Mouse (Mus musculus): ENCODE data around the gene Rpl39l.
"Not testable (repeated sequence)": the region's sequence is repeated elsewhere in the genome, so short reads cannot be mapped to it uniquely, and the experiment has no call there.

Rpl39l gene

DNA sequence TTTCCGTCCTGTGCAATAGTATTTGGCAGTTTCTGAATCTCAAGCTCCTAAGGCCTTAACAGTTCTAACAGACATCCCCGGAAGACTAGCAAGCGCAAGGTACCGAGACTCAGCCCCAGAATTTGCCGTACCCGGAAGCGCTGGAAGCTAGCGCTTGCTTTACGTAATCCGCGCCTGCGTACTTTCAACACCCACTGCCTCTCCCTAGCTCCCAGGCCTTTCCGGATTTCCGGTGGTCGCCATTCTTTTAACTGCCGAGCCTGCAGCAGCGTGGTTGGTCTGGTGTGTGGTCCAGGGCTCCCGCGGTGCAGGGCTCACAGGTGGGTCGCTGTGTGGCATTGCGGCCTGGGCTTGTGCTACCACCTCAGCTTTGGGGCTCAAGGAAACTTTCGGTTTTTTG is at the start of gene Rpl39l:
Gene Rpl39l, plus strand, starts transcription at position 222 of the 400 bp plus-strand sequence.
- DNase-seq, result no peak

DNA sequence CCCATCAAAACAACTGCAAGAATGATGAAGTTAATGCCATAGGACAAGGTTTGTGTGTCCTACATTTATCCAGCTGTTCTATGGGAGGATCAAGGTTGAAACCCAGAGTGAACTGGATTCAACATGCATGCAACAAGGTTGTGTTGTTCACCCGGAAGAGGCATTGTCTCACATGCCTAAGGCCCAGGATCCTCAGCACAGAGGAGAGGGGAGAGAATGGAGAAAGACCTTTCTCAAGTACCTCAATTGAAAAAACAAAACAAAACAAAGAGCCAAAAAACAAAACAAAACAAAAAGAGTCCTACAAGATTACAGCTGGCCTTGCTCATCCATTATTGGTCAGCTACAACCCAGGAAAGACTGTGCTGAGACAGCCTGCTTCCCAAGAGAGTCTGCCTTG is 42.4 kb upstream of the Rpl39l start:
- DNase-seq, result no peak

GRCm38 (mm10) chr16:10129052-10129911 is 40.7 kb upstream of the Rpl39l start:
- DNase-seq, result no peak

- DNase-seq, result no peak
Observed at GRCm38 (mm10) chr16:10143166-10143565, 26.9 kb upstream of the Rpl39l start.

DNA sequence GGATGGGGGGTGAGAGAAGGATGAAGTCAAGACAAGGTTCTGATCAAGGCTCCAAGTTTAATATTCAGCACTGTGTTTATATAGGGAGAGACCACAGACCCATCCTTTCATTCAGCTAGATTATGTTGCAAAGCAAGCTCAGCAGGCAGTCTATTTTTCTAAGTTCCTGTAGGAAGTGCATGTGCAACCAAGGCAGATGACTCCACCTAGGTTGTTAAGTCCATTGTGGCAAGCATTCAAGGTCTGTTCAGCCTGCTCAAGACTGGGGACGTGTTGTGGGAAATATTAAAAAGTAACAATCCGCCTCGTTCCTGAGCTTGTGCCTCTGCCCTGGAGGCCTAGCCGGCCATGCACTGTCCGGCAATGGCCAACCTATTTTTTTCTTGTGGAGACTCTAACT is 22.6 kb upstream of the Rpl39l start:
- no peak for DNase-seq

DNA sequence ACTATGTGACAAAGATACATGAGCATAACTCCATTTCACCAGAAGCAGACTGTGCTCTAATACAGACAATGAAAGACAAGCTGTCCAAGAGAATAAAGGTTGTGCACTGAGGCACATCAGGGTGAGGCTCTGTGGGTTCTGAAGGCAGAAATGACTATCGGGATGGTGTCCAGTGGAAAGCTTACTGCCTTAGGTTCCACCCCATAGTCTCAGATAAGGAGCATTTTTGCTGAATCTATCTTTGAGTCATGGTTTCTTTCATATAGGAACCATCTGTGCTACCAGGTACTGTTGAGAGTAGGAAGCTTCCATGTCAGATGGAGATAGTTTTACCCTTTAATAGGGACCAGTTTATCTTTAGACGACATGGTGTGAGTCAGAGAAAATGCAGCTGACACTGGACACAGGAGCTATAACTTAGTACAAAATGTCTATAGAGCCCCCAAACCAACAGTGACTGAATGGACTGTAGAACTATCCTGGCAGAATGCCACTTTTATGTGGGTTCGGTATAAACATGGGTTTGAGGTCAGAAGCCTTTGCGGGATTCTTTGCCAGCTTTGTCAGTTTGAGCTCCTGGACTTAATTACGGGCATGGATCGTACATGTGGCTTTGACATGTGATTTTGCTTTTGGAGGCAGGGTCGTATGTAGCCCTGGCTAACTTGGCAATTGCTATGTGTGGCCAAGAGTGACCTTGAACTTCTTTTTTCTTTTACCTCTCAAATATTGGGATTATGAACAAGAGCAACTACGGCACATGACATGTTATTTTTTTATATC is 712 bp upstream of the Rpl39l start:
- no peak for DNase-seq

- no peak for DNase-seq
Observed at GRCm38 (mm10) chr16:10171276-10171675, 1.2 kb downstream of the Rpl39l start.

DNA sequence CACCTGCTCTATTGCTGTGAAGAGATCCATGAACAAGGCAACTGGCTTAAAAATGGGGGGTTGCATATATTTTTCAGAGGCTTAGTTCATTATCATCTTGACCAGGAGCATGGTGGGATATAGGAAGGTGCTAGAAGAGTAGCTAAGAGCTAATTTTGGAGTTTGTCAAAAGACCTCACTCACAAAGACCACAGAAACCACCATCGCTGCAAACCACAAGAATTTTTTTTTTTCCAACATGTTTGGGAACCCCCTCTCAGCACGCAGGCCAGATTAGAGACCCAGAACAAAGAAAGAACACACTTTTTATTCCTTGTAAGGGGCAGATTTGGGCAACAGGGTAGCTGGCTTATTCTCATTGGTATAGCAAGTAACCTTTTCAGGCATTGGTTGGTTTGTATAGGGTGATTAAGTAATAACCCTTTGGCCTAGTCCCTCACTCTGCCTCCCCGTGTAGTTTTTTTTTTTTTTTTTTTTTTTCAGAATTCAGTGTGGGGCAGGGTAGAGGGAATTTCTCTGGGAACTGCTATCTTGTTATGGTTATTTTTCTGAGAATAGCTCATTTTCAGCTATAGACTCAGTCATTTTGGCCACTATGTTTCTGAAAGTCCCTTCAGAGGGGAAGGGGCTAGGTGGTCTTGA is 2.3 kb downstream of the Rpl39l start:
- no peak for DNase-seq

GRCm38 (mm10) chr16:10187461-10187860 is 17.4 kb downstream of the Rpl39l start:
- not testable (repeated sequence) for DNase-seq

- peak; percentile 78 to 86 for DNase-seq
Observed at GRCm38 (mm10) chr16:10192679-10193506, 22.9 kb downstream of the Rpl39l start, which contains the start of gene Atf7ip2. Gene Atf7ip2, plus strand, starts transcription at chr16:10192712.

DNA sequence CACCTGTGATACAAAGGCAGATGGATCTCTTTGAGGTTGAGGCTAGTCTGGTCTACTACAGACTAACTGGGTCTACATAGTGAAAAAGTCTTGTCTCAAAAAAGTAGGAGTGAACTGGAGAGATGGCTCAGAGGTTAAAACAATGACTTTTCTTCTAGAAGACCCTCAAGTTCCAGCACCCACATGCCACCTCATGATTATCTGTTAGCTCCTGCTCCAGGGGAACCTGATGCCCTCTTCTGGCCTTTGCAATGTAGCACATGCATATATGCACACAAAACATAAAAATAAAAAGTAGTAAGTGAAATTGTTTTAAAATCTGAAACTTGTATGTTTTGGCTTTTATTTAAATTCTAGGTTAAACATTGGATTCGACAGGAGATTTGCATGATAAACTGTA is 38.8 kb downstream of the Rpl39l start:
- DNase-seq, result no peak

- not testable (repeated sequence) for DNase-seq
Observed at GRCm38 (mm10) chr16:10216366-10216765, 46.3 kb downstream of the Rpl39l start.

DNA sequence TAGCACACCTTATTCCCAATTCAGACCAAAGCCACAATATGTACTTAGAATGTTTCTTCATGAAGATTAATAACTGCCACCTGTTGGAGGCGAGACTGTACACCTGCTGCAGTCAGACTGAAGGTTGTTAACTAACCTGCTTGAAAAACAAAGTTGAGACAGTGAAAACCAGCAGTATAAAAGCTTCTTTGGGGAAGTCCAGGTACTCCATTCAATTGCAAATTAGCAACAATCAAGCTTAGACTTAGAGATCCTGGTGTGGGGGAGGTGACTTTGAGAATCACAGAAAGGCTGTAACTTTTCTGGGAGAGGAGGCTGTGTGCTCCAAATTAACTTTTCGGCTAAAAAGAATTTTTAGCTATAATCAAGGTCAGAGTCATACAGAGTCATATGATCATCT is 47.0 kb downstream of the Rpl39l start:
- DNase-seq, result not testable (repeated sequence)

Measured in cerebellum, postnatal 36 days (tissue).